Mouse (Mus musculus): ENCODE results near the gene Cd2. TPM values are rescaled to one million over a fixed set of nuclear protein-coding genes. Genes with fewer than 3 reads are reported as not detected.

Gene Cd2
- polyA plus RNA-seq, 1 experiment: not detected

- no peak overlapping the region for H3K27ac ChIP-seq (ENCODE audit: insufficient read depth, low read depth, low read length)
- H3K4me1 ChIP-seq (ENCODE audit: control insufficient read depth, insufficient read depth, low read length): peaks cover 19% of the 10 kb centered on the region
- no peak overlapping the region for H3K4me3 ChIP-seq (ENCODE audit: insufficient read depth, low read length)
- TF ChIP-seq POLR2A (IDR thresholded peaks at IDR 0.05; ENCODE audit: borderline replicate concordance, low read depth, low read length): no peak
Measured at GRCm38 (mm10) chr3:101309626-101310025, 21.9 kb upstream of the Cd2 start.

- H3K27ac ChIP-seq (ENCODE audit: insufficient read depth, low read depth, low read length): no peak overlapping the region
- TF ChIP-seq CTCF (IDR thresholded peaks at IDR 0.05; ENCODE audit: low read depth, low read length): no peak
- no peak for TF ChIP-seq POLR2A (IDR thresholded peaks at IDR 0.05; ENCODE audit: borderline replicate concordance, low read depth, low read length)
- H3K4me1 ChIP-seq (ENCODE audit: control insufficient read depth, insufficient read depth, low read length): peaks cover 2% of the 10 kb centered on the region
- H3K4me3 ChIP-seq (ENCODE audit: insufficient read depth, low read length): no peak overlapping the region
Measured at GRCm38 (mm10) chr3:101306090-101306489, 18.4 kb upstream of the Cd2 start.

GRCm38 (mm10) chr3:101305046-101305445 lies 17.3 kb upstream of the Cd2 start:
- Histone ChIP-seq H3K27ac (ENCODE audit: insufficient read depth, low read depth, low read length) (no peak overlapping the region), H3K4me1 (ENCODE audit: control insufficient read depth, insufficient read depth, low read length) (0 out of 2 replicates have a peak, but pooled peaks cover 2% of the 10 kb centered on the region), H3K4me3 (ENCODE audit: insufficient read depth, low read length) (no peak overlapping the region)
- TF ChIP-seq POLR2A (IDR thresholded peaks at IDR 0.05; ENCODE audit: borderline replicate concordance, low read depth, low read length): no peak
- TF ChIP-seq CTCF (IDR thresholded peaks at IDR 0.05; ENCODE audit: low read depth, low read length): no peak

- no peak for TF ChIP-seq POLR2A (IDR thresholded peaks at IDR 0.05; ENCODE audit: borderline replicate concordance, low read depth, low read length)
- peak; percentile 25; the same call in 1 of the 2 replicates for TF ChIP-seq CTCF (IDR thresholded peaks at IDR 0.05; ENCODE audit: low read depth, low read length)
- no peak overlapping the region for H3K27ac ChIP-seq (ENCODE audit: insufficient read depth, low read depth, low read length)
- H3K4me3 ChIP-seq (ENCODE audit: insufficient read depth, low read length): no peak overlapping the region
- 0 out of 2 replicates have a peak, but pooled peaks cover 2% of the 10 kb centered on the region for H3K4me1 ChIP-seq (ENCODE audit: control insufficient read depth, insufficient read depth, low read length)
Measured at GRCm38 (mm10) chr3:101304156-101304555, 16.4 kb upstream of the Cd2 start.

- Histone ChIP-seq H3K27ac (ENCODE audit: insufficient read depth, low read depth, low read length) (no peak overlapping the region), H3K4me1 (ENCODE audit: control insufficient read depth, insufficient read depth, low read length) (0 out of 2 replicates have a peak, but pooled peaks cover 2% of the 10 kb centered on the region), H3K4me3 (ENCODE audit: insufficient read depth, low read length) (0 out of 2 replicates have a peak overlapping the region, but pooled peaks have one; percentile 5)
- TF ChIP-seq CTCF (IDR thresholded peaks at IDR 0.05; ENCODE audit: low read depth, low read length) (no peak), POLR2A (IDR thresholded peaks at IDR 0.05; ENCODE audit: borderline replicate concordance, low read depth, low read length) (no peak)
Measured at GRCm38 (mm10) chr3:101300271-101301071, 12.7 kb upstream of the Cd2 start.

- H3K4me1 ChIP-seq (ENCODE audit: control insufficient read depth, insufficient read depth, low read length): peaks cover 6% of the 10 kb centered on the region; the same call in 1 of the 2 replicates
- no peak overlapping the region for H3K4me3 ChIP-seq (ENCODE audit: insufficient read depth, low read length)
- H3K27ac ChIP-seq (ENCODE audit: insufficient read depth, low read depth, low read length): no peak overlapping the region
- TF ChIP-seq POLR2A (IDR thresholded peaks at IDR 0.05; ENCODE audit: borderline replicate concordance, low read depth, low read length): no peak
- no peak for TF ChIP-seq CTCF (IDR thresholded peaks at IDR 0.05; ENCODE audit: low read depth, low read length)
Measured at GRCm38 (mm10) chr3:101299591-101299990, 11.9 kb upstream of the Cd2 start.

- no peak overlapping the region for H3K27ac ChIP-seq (ENCODE audit: insufficient read depth, low read depth, low read length)
- H3K4me3 ChIP-seq (ENCODE audit: insufficient read depth, low read length): no peak overlapping the region
- peaks cover 12% of the 10 kb centered on the region for H3K4me1 ChIP-seq (ENCODE audit: control insufficient read depth, insufficient read depth, low read length)
- TF ChIP-seq CTCF (IDR thresholded peaks at IDR 0.05; ENCODE audit: low read depth, low read length) (no peak), POLR2A (IDR thresholded peaks at IDR 0.05; ENCODE audit: borderline replicate concordance, low read depth, low read length) (no peak)
Measured at GRCm38 (mm10) chr3:101297221-101297620, 9.5 kb upstream of the Cd2 start.

GRCm38 (mm10) chr3:101295931-101296820 lies 8.4 kb upstream of the Cd2 start:
- H3K4me1 ChIP-seq (ENCODE audit: control insufficient read depth, insufficient read depth, low read length): peaks cover 12% of the 10 kb centered on the region
- TF ChIP-seq CTCF (IDR thresholded peaks at IDR 0.05; ENCODE audit: low read depth, low read length): no peak
- no peak for TF ChIP-seq POLR2A (IDR thresholded peaks at IDR 0.05; ENCODE audit: borderline replicate concordance, low read depth, low read length)
- no peak overlapping the region for H3K4me3 ChIP-seq (ENCODE audit: insufficient read depth, low read length)
- H3K27ac ChIP-seq (ENCODE audit: insufficient read depth, low read depth, low read length): no peak overlapping the region

- Histone ChIP-seq H3K27ac (ENCODE audit: insufficient read depth, low read depth, low read length) (no peak overlapping the region), H3K4me3 (ENCODE audit: insufficient read depth, low read length) (no peak overlapping the region), H3K4me1 (ENCODE audit: control insufficient read depth, insufficient read depth, low read length) (peaks cover 12% of the 10 kb centered on the region)
- TF ChIP-seq POLR2A (IDR thresholded peaks at IDR 0.05; ENCODE audit: borderline replicate concordance, low read depth, low read length) (no peak), CTCF (IDR thresholded peaks at IDR 0.05; ENCODE audit: low read depth, low read length) (peak; percentile 82)
Measured at GRCm38 (mm10) chr3:101295366-101295867, 7.7 kb upstream of the Cd2 start.
